Mouse (Mus musculus) midbrain, embryonic 11.5 days (tissue): ENCODE data around the gene Psmb3. TPM values are rescaled to one million over a fixed set of nuclear protein-coding genes. Genes with fewer than 3 reads are reported as not detected.
"Not testable (repeated sequence)": the region's sequence is repeated elsewhere in the genome, so short reads cannot be mapped to it uniquely, and the experiment has no call there.

Experiments used
- ATAC-seq: fragments of 200-750 bp; cut with Nextera tagmentation; 2 replicates; pipeline ENCODE4 v1.8.0; 2017; ENCODE audit warnings: moderate TSS enrichment, moderate library complexity; ENCODE audit not compliant: low FRiP score
- DNase-seq: peaks from one replicate; pipeline ENCODE4 v3.0.0; 2015; ENCODE audit warnings: low spot score; ENCODE audit errors: missing footprints
- H3K27ac ChIP-seq: fragments of 300-500 bp; sonication (generic); 2 replicates; pipeline ENCODE4 v1.5.1; 2014; ENCODE audit warnings: low read depth, low read length
- H3K27me3 ChIP-seq: fragments of 300-500 bp; sonication (generic); 2 replicates; pipeline ENCODE4 v1.6.1; 2014; ENCODE audit warnings: mild to moderate bottlenecking, low read length, moderate library complexity, mixed read lengths; ENCODE audit not compliant: control insufficient read depth, insufficient read depth
- H3K36me3 ChIP-seq: fragments of 300-500 bp; sonication (generic); 2 replicates; pipeline ENCODE4 v1.6.1; 2014; ENCODE audit warnings: mild to moderate bottlenecking, low read length, moderate library complexity, mixed read lengths; ENCODE audit not compliant: control insufficient read depth, insufficient read depth
- H3K4me1 ChIP-seq: fragments of 300-500 bp; sonication (generic); 2 replicates; pipeline ENCODE4 v1.6.1; 2014; ENCODE audit warnings: low read length; ENCODE audit not compliant: control insufficient read depth, insufficient read depth
- H3K4me2 ChIP-seq: fragments of 300-500 bp; sonication (generic); 2 replicates; pipeline ENCODE4 v1.6.1; 2014; ENCODE audit warnings: mild to moderate bottlenecking, moderate library complexity
- H3K4me3 ChIP-seq: fragments of 300-500 bp; sonication (generic); 2 replicates; pipeline ENCODE4 v1.5.1; 2014; ENCODE audit warnings: low read depth, low read length
- H3K9ac ChIP-seq: fragments of 300-500 bp; sonication (generic); 2 replicates; pipeline ENCODE4 v1.6.1; 2014; ENCODE audit warnings: low read length
- H3K9me3 ChIP-seq: fragments of 300-500 bp; sonication (generic); 2 replicates; pipeline ENCODE4 v1.6.1; 2016; ENCODE audit warnings: low read length; ENCODE audit not compliant: control insufficient read depth
- WGBS: fragments of 180-500 bp; shearing (Covaris S2); extraction: QIAGEN DNeasy Blood & Tissue Kit; methylation state at CpG from one replicate; pipeline ENCODE4 v1.1.7; 2014; 5-methylcytosine and 5-hydroxymethylcytosine counted together
- polyA plus RNA-seq: library from polyadenylated mRNA; unstranded; fragments of >200 nt; fragmentation: Nextera tagmentation; extraction: Ambion mirVana; gene quantifications from 2 replicates; pipeline ENCODE4 v1.2.1, GENCODE M21; 2014

Gene Psmb3
- polyA plus RNA-seq: 477 and 517 TPM in 2 replicates

DNA sequence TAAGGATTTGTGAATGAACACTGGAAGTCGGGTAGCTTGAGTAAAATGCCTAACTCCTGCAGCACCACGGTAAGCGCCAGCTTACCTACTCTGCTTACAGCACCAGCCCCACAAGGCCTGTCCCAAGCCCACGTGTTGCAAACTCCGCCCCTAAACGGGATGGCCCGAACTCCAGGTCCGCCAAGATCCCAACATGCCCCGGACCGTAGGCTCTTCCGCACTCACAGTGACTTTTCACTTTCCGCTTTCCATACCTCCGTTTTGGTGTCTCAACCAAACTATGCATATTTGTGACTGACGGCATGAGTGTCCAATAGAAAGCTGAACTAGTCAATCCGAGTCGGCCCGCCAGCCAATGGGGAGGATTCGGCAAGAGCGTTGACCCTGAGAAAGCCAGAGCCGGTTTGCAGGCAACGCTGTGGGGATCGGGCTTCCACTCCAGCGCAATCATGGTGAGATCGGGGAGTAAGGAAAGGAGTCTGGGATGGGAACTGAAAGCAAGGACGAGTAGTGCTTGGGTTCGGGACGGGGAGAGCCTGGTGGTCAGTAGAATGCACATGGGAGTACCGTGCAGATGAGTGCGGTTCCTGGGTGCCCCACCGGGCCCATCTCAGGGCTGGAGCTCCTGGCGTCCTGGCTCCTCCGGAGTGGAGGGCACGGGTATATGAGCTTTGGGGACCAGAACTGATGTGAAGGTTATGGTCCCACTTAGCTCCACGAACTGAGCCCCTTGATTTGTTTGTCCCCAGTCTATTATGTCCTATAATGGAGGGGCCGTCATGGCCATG is at the start of gene Psmb3:
TSS of gene Psmb3 (plus strand) at position 361 of the 788 bp plus-strand sequence.
- peak; percentile 99 for DNase-seq
- under 1% methylated on average over 35 of the region's 35 CpGs for WGBS
- Histone ChIP-seq H3K36me3 (peaks cover 7% of the 10 kb centered on the region), H3K27ac (peak within 1 kb of the TSS; percentile 67), H3K27me3 (no peaks in the 10 kb centered on the region), H3K4me3 (peak within 1 kb of the TSS; percentile 88), H3K4me2 (peak within 1 kb of the TSS; percentile 79), H3K4me1 (peaks cover 13% of the 10 kb centered on the region), H3K9ac (peak within 1 kb of the TSS; percentile 86), H3K9me3 (no peaks in the 10 kb centered on the region)
- ATAC-seq: peak; percentile 88

GRCm38 (mm10) chr11:97654210-97654609 is 49.0 kb upstream of the Psmb3 start:
- WGBS: 94% methylated on average over 2 of the region's 2 CpGs
- Histone ChIP-seq H3K9ac (no peak overlapping the region), H3K4me1 (peaks cover 2% of the 10 kb centered on the region; the same call in 1 of the 2 replicates), H3K27ac (no peak overlapping the region), H3K4me2 (no peak overlapping the region), H3K27me3 (peaks cover 5% of the 10 kb centered on the region), H3K36me3 (no peaks in the 10 kb centered on the region), H3K9me3 (no peaks in the 10 kb centered on the region), H3K4me3 (no peak overlapping the region)
- DNase-seq: peak; percentile 59
- ATAC-seq: no peak

- no peak overlapping the region for H3K9ac ChIP-seq
- H3K36me3 ChIP-seq: no peaks in the 10 kb centered on the region
- H3K4me3 ChIP-seq: no peak overlapping the region
- peaks cover 17% of the 10 kb centered on the region for H3K4me1 ChIP-seq
- no peak overlapping the region for H3K4me2 ChIP-seq
- no peaks in the 10 kb centered on the region for H3K9me3 ChIP-seq
- DNase-seq (no peak), ATAC-seq (no peak)
- WGBS: 75% methylated on average over 14 of the region's 14 CpGs
- H3K27ac ChIP-seq: no peak overlapping the region
- H3K27me3 ChIP-seq: peaks cover 7% of the 10 kb centered on the region
Observed at GRCm38 (mm10) chr11:97656269-97656971, 46.8 kb upstream of the Psmb3 start.

DNA sequence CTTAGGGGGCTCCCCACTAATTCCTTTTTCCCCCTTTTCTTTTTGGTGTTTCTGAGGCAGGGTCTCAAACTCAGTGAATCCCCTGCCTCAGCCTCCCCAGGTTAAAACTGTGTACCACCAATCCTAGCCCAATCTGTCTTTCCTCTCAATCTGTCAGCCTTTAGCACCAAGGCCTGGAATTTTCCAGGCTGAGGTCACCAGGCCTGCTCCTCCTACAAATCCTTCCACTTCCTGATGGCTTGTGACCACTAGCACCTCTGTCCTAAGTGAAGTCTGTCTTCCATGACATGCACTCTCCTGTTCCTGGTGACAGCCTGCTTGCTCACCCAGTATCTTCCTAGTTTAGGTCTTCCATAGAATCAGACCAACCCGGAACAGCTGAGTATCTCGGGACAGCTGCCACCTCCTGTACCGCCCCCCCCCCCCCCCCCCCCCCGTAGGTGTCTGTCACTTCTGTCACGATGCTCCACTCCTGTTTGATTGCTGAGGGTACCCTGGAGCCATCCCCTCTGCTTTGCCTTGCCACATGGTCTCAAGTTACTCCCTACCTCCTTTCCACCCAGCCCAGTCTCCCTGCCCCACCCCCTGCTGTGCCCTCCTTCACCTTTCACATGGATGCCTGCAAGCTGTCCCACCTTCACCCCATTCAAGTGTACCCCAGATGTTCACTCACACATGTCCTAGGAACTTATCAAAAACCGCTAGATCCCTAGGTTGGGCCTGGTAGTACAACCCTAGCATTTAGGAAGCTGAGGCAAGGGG is 45.8 kb upstream of the Psmb3 start:
- no peak for ATAC-seq
- WGBS: 59% methylated on average over 4 of the region's 6 CpGs
- no peak overlapping the region for H3K4me3 ChIP-seq

DNA sequence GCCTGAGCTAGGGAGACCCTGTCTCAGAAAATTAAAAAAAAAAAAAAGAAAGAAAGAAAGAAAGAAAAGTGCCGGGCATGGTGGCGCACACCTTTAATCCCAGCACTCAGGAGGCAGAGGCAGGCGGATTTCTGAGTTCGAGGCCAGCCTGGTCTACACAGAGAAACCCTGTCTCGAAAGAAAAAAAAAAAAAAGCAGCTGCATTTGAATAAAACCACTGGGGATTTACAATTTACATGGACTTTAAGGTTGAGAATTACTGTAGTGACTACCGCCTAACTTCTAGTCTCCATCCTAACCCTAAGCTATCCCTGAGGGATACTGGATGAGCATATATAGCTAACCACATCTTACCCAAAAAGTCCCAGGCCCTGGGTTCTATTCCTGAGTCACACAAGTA is 45.2 kb upstream of the Psmb3 start:
- not testable (repeated sequence) for H3K9me3 ChIP-seq, H3K27ac ChIP-seq, H3K4me3 ChIP-seq, H3K4me2 ChIP-seq, DNase-seq, H3K9ac ChIP-seq, H3K36me3 ChIP-seq, ATAC-seq
- Histone ChIP-seq H3K4me1 (peaks cover 27% of the 10 kb centered on the region), H3K27me3 (peaks cover 12% of the 10 kb centered on the region)
- 91% methylated on average over 6 of the region's 6 CpGs for WGBS

More for the DNA sequence above, 45.8 kb upstream of the Psmb3 start:
- no peak overlapping the region for H3K4me2 ChIP-seq
- H3K27me3 ChIP-seq: peaks cover 12% of the 10 kb centered on the region
- H3K36me3 ChIP-seq: no peaks in the 10 kb centered on the region
- H3K4me1 ChIP-seq: peaks cover 27% of the 10 kb centered on the region
- H3K9me3 ChIP-seq: no peaks in the 10 kb centered on the region
- no peak overlapping the region for H3K27ac ChIP-seq
- no peak overlapping the region for H3K9ac ChIP-seq
- DNase-seq: no peak

GRCm38 (mm10) chr11:97658751-97659266 is 44.4 kb upstream of the Psmb3 start:
- Histone ChIP-seq H3K4me2 (no peak overlapping the region), H3K4me3 (no peak overlapping the region)
- no peak for ATAC-seq

DNA sequence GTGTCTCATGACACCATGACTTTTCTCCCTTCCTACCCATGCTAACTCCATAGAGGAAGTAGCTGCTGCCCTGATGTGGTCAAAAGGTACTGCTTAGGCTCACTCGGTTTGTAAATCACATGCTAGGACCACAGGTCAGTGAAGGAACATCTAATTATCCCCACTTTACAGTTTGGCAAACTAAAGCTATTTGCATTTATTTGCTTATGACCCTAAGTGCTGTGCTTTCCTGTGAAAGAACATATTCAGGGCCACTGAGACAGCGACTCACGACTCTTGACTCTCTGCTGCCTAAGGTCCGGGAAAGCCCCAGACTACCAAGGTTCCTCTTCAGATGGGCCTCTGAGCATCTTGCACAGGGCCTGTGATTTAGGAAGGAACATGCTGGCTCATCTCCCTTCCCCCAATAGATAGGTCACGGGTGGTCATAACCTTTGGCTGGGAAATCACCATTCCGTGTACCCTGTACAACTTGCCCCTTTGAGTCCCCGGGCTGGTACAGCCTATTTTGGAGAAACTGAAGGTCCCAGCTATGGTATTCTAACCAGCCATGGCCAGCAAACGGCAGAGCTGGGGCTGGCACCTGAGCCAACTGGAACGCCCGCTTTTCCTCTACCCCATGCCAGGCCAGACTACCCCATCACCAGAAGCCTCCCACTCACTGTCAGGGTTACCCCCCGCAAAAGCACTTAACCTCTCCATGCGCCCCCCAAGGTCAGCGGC is 43.8 kb upstream of the Psmb3 start:
- Histone ChIP-seq H3K9me3 (no peaks in the 10 kb centered on the region), H3K4me3 (peak overlapping the region; percentile 63), H3K27me3 (peaks cover 12% of the 10 kb centered on the region), H3K4me2 (peak overlapping the region; percentile 50), H3K27ac (no peak overlapping the region), H3K4me1 (peaks cover 31% of the 10 kb centered on the region), H3K36me3 (no peaks in the 10 kb centered on the region), H3K9ac (peak overlapping the region; percentile 81)
- ATAC-seq (no peak), DNase-seq (no peak)
- WGBS: 10% methylated on average over 13 of the region's 13 CpGs

More at GRCm38 (mm10) chr11:97658751-97659266, 44.4 kb upstream of the Psmb3 start:
- H3K9ac ChIP-seq: peak overlapping the region; percentile 81; the same call in 1 of the 2 replicates
- no peaks in the 10 kb centered on the region for H3K36me3 ChIP-seq
- 70% methylated on average over 11 of the region's 11 CpGs for WGBS
- H3K9me3 ChIP-seq: no peaks in the 10 kb centered on the region
- H3K27ac ChIP-seq: no peak overlapping the region
- peaks cover 12% of the 10 kb centered on the region for H3K27me3 ChIP-seq
- H3K4me1 ChIP-seq: peaks cover 27% of the 10 kb centered on the region
- no peak for DNase-seq

GRCm38 (mm10) chr11:97659990-97660714 is 43.0 kb upstream of the Psmb3 start:
- Histone ChIP-seq H3K4me2 (peak overlapping the region; percentile 50), H3K4me1 (peaks cover 38% of the 10 kb centered on the region), H3K27ac (no peak overlapping the region), H3K9me3 (no peaks in the 10 kb centered on the region), H3K9ac (peak overlapping the region; percentile 81), H3K36me3 (no peaks in the 10 kb centered on the region; the same call in 1 of the 2 replicates), H3K4me3 (peak overlapping the region; percentile 63), H3K27me3 (peaks cover 12% of the 10 kb centered on the region)
- ATAC-seq: peak; percentile 83
- peak; percentile 95 for DNase-seq
- under 1% methylated on average over 65 of the region's 78 CpGs for WGBS
